Mouse (Mus musculus): Measurements from ENCODE around the gene Chtf18. TPM values are rescaled to one million over a fixed set of nuclear protein-coding genes. Genes with fewer than 3 reads are reported as not detected.
"Not testable (repeated sequence)": the region's sequence is repeated elsewhere in the genome, so short reads cannot be mapped to it uniquely, and the experiment has no call there.

The Chtf18 gene
- total and polyA plus RNA-seq, 3 experiments, result 11.9 to 38.2 (median 24.8) TPM

GRCm38 (mm10) chr17:25741471-25741870, 14.3 kb upstream of the Chtf18 start:
- H3K4me3 ChIP-seq (replicated peaks in 1 of 3; ENCODE audit: low read depth in 2 of 3, low read length in 2 of 3, poor library complexity in 1 of 3); in situ Hi-C loops (cut with MboI; ENCODE audit: low pct_ligation_motif_present, low pct_unique_long_range_greater_than_20kb, low sequenced_read_pairs); H3K4me1 ChIP-seq (ENCODE audit: control insufficient read depth in 1 of 2, insufficient read depth in 2 of 2); H3K36me3 ChIP-seq (replicated peaks in 1 of 2; ENCODE audit: control insufficient read depth in 1 of 2, insufficient read depth in 1 of 2, low read length in 1 of 2); H3K9me3 ChIP-seq (replicated peaks; ENCODE audit: low read length); H3K27ac ChIP-seq (ENCODE audit: insufficient read depth, low read depth); DNase-seq (ENCODE audit: extremely low read depth); H3K9ac ChIP-seq (ENCODE audit: insufficient read depth, low read depth); H3K79me2 ChIP-seq (replicated peaks; ENCODE audit: control insufficient read depth, extremely low read depth, insufficient read depth, poor library complexity, severe bottlenecking); dilution Hi-C loops (cut with MboI; ENCODE audit: extremely low pct_ligation_motif_present, extremely low pct_unique_long_range_greater_than_20kb, low sequenced_read_pairs); H3K4me2 ChIP-seq (ENCODE audit: insufficient read depth, low read depth, poor library complexity, severe bottlenecking): not testable (repeated sequence)
- peaks cover 84% of the 10 kb centered on the region for H3K27me3 ChIP-seq (replicated peaks)

DNA sequence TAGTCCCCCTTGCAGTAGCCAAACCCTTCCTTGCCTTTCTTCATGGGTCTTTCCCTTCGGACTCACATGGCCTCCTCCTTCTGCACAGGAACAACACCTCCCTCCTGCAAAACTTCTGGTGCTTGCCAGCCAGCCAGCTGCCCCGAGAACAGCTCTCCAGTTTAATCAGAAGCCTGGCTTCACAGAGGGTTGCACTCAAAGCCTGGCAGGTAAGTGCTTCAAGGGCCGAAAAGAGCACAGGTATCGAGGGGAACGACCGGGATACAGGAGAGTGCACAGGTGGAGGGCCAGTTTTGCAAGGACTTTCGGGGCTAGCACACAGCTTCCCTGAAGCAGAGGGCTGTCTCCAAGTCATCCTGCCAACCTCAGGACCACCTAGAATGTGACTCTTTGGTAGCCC, 11.6 kb upstream of the Chtf18 start:
- Histone ChIP-seq H3K4me2 (ENCODE audit: insufficient read depth, low read depth, poor library complexity, severe bottlenecking) (no peak overlapping the region), H3K4me3 (replicated peaks in 1 of 3; ENCODE audit: low read depth in 2 of 3, low read length in 2 of 3, poor library complexity in 1 of 3) (no peak overlapping the region), H3K4me1 (ENCODE audit: control insufficient read depth in 1 of 2, insufficient read depth in 2 of 2) (no peaks in the 10 kb centered on the region), H3K27ac (ENCODE audit: insufficient read depth, low read depth) (no peak overlapping the region), H3K79me2 (replicated peaks; ENCODE audit: control insufficient read depth, extremely low read depth, insufficient read depth, poor library complexity, severe bottlenecking) (no peaks in the 10 kb centered on the region), H3K9me3 (replicated peaks; ENCODE audit: low read length) (no peaks in the 10 kb centered on the region), H3K36me3 (replicated peaks in 1 of 2; ENCODE audit: control insufficient read depth in 1 of 2, insufficient read depth in 1 of 2, low read length in 1 of 2) (no peaks in the 10 kb centered on the region), H3K9ac (ENCODE audit: insufficient read depth, low read depth) (no peak overlapping the region), H3K27me3 (replicated peaks) (peaks cover 80% of the 10 kb centered on the region)
- TF ChIP-seq ZMIZ1 (IDR thresholded peaks at IDR 0.05; ENCODE audit: low read depth, low read length) (no peak), UBTF (IDR thresholded peaks at IDR 0.05; ENCODE audit: low read depth, low read length) (no peak), ELF1 (IDR thresholded peaks at IDR 0.05; ENCODE audit: low read depth, low read length) (no peak), ZNF384 (IDR thresholded peaks at IDR 0.05; ENCODE audit: low read depth, low read length) (no peak), ZKSCAN1 (IDR thresholded peaks at IDR 0.05; ENCODE audit: borderline replicate concordance, low read depth, low read length) (no peak), MYC (IDR thresholded peaks at IDR 0.05; ENCODE audit: low read depth, low read length) (no peak), MAX (IDR thresholded peaks at IDR 0.05; ENCODE audit: low read length) (no peak), ETS1 (conservative IDR thresholded peaks at IDR 0.05; ENCODE audit: low read depth, low read length) (no peak), NELFE (IDR thresholded peaks at IDR 0.05; ENCODE audit: low read depth, low read length) (no peak), MAFK (IDR thresholded peaks at IDR 0.05; ENCODE audit: insufficient replicate concordance, low read length) (no peak), BHLHE40 (IDR thresholded peaks at IDR 0.05; ENCODE audit: low read depth, low read length) (no peak)
- dilution Hi-C loops (cut with MboI; ENCODE audit: extremely low pct_ligation_motif_present, extremely low pct_unique_long_range_greater_than_20kb, low sequenced_read_pairs), result no loop called here
- in situ Hi-C loops (cut with MboI; ENCODE audit: low pct_ligation_motif_present, low pct_unique_long_range_greater_than_20kb, low sequenced_read_pairs), result loop anchor here (10.0 kb wide), 1 partner anchor 56 kb away; the partner anchor contains the start of genes AC134908.4, Fam173a and Metrn
- no peak for DNase-seq (ENCODE audit: extremely low read depth)

- dilution Hi-C loops (cut with MboI; ENCODE audit: extremely low pct_ligation_motif_present, extremely low pct_unique_long_range_greater_than_20kb, low sequenced_read_pairs), result no loop called here
- Histone ChIP-seq H3K4me1 (ENCODE audit: control insufficient read depth in 1 of 2, insufficient read depth in 2 of 2) (no peaks in the 10 kb centered on the region), H3K36me3 (replicated peaks in 1 of 2; ENCODE audit: control insufficient read depth in 1 of 2, insufficient read depth in 1 of 2, low read length in 1 of 2) (peaks cover 3 to 18% of the 10 kb centered on the region in 2 experiments), H3K79me2 (replicated peaks; ENCODE audit: control insufficient read depth, extremely low read depth, insufficient read depth, poor library complexity, severe bottlenecking) (no peaks in the 10 kb centered on the region), H3K27me3 (replicated peaks) (peaks cover 55% of the 10 kb centered on the region), H3K9me3 (replicated peaks; ENCODE audit: low read length) (no peaks in the 10 kb centered on the region), H3K9ac (ENCODE audit: insufficient read depth, low read depth) (no peak within 1 kb of the TSS), H3K27ac (ENCODE audit: insufficient read depth, low read depth) (no peak within 1 kb of the TSS), H3K4me3 (replicated peaks in 1 of 3; ENCODE audit: low read depth in 2 of 3, low read length in 2 of 3, poor library complexity in 1 of 3) (no peak within 1 kb of the TSS), H3K4me2 (ENCODE audit: insufficient read depth, low read depth, poor library complexity, severe bottlenecking) (no peak within 1 kb of the TSS)
- DNase-seq (ENCODE audit: extremely low read depth), result no peak
- TF ChIP-seq USF2 (conservative IDR thresholded peaks at IDR 0.05; ENCODE audit: low read depth, low read length) (no peak), HCFC1 (IDR thresholded peaks at IDR 0.05; ENCODE audit: low read depth, low read length) (no peak), NELFE (IDR thresholded peaks at IDR 0.05; ENCODE audit: low read depth, low read length) (no peak), JUND (conservative IDR thresholded peaks at IDR 0.05; ENCODE audit: low read depth, low read length) (no peak), GABPA (IDR thresholded peaks at IDR 0.05; ENCODE audit: insufficient replicate concordance, low read depth, low read length) (no peak), RCOR1 (conservative IDR thresholded peaks at IDR 0.05; ENCODE audit: low read depth, low read length) (no peak)
- in situ Hi-C loops (cut with MboI; ENCODE audit: low pct_ligation_motif_present, low pct_unique_long_range_greater_than_20kb, low sequenced_read_pairs), result loop anchor here (10.0 kb wide), 1 partner anchor 59 kb away; the partner anchor contains the start of genes AC134908.4, Fam173a and Metrn
Observed at GRCm38 (mm10) chr17:25735745-25736144, 8.5 kb upstream of the Chtf18 start, which contains the start of gene Mslnl. Gene Mslnl (plus strand): TSS chr17:25736042.

Measured in CH12.LX (cell line).